Mouse (Mus musculus) CH12.LX (cell line): ENCODE results near the gene Pigu. TPM values are rescaled to one million over a fixed set of nuclear protein-coding genes. Genes with fewer than 3 reads are reported as not detected.

Experiments
- DNase-seq: peaks from one replicate; pipeline ENCODE4 v3.0.0-alpha.2; 2013; ENCODE audit errors: extremely low read depth
- H3K27ac ChIP-seq: 2 replicates; pipeline ENCODE4 v1.5.1; 2012; ENCODE audit warnings: low read depth, mild to moderate bottlenecking, control low read depth, moderate library complexity; ENCODE audit not compliant: insufficient read depth
- H3K27me3 ChIP-seq: replicated peaks from 2 replicates; pipeline ENCODE3; 2012; ENCODE audit warnings: inconsistent platforms
- H3K36me3 ChIP-seq, 2 experiments: replicated peaks in 1 of 2; 2 replicates each; pipeline versions ENCODE3 to v1.6.1; 2012; ENCODE audit warnings: inconsistent platforms in 1 of 2, low read length in 1 of 2, mild to moderate bottlenecking in 1 of 2, mixed read lengths in 1 of 2, moderate library complexity in 1 of 2; ENCODE audit not compliant: control insufficient read depth in 1 of 2, insufficient read depth in 1 of 2
- H3K4me1 ChIP-seq, 2 experiments: 2 replicates each; pipeline ENCODE4 v1.6.1; 2012; ENCODE audit warnings: inconsistent platforms in 1 of 2, moderate library complexity in 1 of 2; ENCODE audit not compliant: insufficient read depth in 2 of 2, control insufficient read depth in 1 of 2
- H3K4me2 ChIP-seq: 2 replicates; pipeline ENCODE4 v1.6.1; 2012; ENCODE audit warnings: low read depth, mild to moderate bottlenecking, control low read depth; ENCODE audit not compliant: poor library complexity, insufficient read depth, severe bottlenecking
- H3K4me3 ChIP-seq, 3 experiments: fragments of 150-350 bp in 1 of 3; sonication (generic) in 1 of 3; replicated peaks in 1 of 3; 2 replicates each; pipeline versions ENCODE3 to v1.5.1; 2011 to 2012; ENCODE audit warnings: low read depth in 2 of 3, low read length in 2 of 3, mild to moderate bottlenecking in 2 of 3, moderate library complexity in 2 of 3, control low read depth in 1 of 3, improper control_type of control experiment in 1 of 3, inconsistent platforms in 1 of 3, mixed read lengths in 1 of 3; ENCODE audit not compliant: poor library complexity in 1 of 3
- H3K79me2 ChIP-seq: replicated peaks from 2 replicates; pipeline ENCODE4 v1.6.1; 2012; ENCODE audit warnings: mild to moderate bottlenecking, moderate library complexity; ENCODE audit not compliant: control insufficient read depth, poor library complexity, insufficient read depth, severe bottlenecking; ENCODE audit errors: extremely low read depth
- H3K9ac ChIP-seq: 2 replicates; pipeline ENCODE4 v1.6.1; 2012; ENCODE audit warnings: low read depth, mild to moderate bottlenecking, control low read depth, moderate library complexity; ENCODE audit not compliant: insufficient read depth
- H3K9me3 ChIP-seq: replicated peaks from 2 replicates; pipeline ENCODE3; 2012; ENCODE audit warnings: low read length, inconsistent platforms, mixed read lengths
- E2F4 ChIP-seq: IDR thresholded peaks from 2 replicates; pipeline ENCODE4 v1.6.1; 2011; ENCODE audit warnings: low read depth, low read length, improper control_type of control experiment; ENCODE audit not compliant: insufficient replicate concordance
- ELF1 ChIP-seq: IDR thresholded peaks from 2 replicates; pipeline ENCODE4 v1.6.1; 2014; ENCODE audit warnings: low read depth, mild to moderate bottlenecking, inconsistent platforms, low read length, improper control_type of control experiment
- ETS1 ChIP-seq: conservative IDR thresholded peaks from 2 replicates; pipeline ENCODE4 v1.6.1; 2012; ENCODE audit warnings: low read depth, mild to moderate bottlenecking, inconsistent platforms, low read length, improper control_type of control experiment, moderate library complexity
- GABPA ChIP-seq: IDR thresholded peaks from 2 replicates; pipeline ENCODE4 v1.6.1; 2012; ENCODE audit warnings: low read depth, low read length, improper control_type of control experiment, inconsistent platforms; ENCODE audit not compliant: insufficient replicate concordance
- HCFC1 ChIP-seq: IDR thresholded peaks from 2 replicates; pipeline ENCODE4 v1.6.1; 2012; ENCODE audit warnings: low read depth, mild to moderate bottlenecking, inconsistent platforms, low read length, improper control_type of control experiment
- JUND ChIP-seq: conservative IDR thresholded peaks from 2 replicates; pipeline ENCODE4 v1.6.1; 2011; ENCODE audit warnings: low read depth, low read length, improper control_type of control experiment
- KAT2A ChIP-seq: IDR thresholded peaks from 2 replicates; pipeline ENCODE4 v1.6.1; 2012; ENCODE audit warnings: low read length, improper control_type of control experiment, inconsistent platforms; ENCODE audit not compliant: insufficient replicate concordance
- MAFK ChIP-seq: IDR thresholded peaks from 2 replicates; pipeline ENCODE4 v1.6.1; 2011; ENCODE audit warnings: low read length, improper control_type of control experiment; ENCODE audit not compliant: insufficient replicate concordance
- MAX ChIP-seq: IDR thresholded peaks from 2 replicates; pipeline ENCODE4 v1.6.1; 2011; ENCODE audit warnings: low read length, improper control_type of control experiment
- MEF2A ChIP-seq: IDR thresholded peaks from 2 replicates; pipeline ENCODE4 v1.6.1; 2014; ENCODE audit warnings: low read depth, mild to moderate bottlenecking, inconsistent platforms, low read length, improper control_type of control experiment, borderline replicate concordance
- MYC ChIP-seq: IDR thresholded peaks from 2 replicates; pipeline ENCODE4 v1.6.1; 2011; ENCODE audit warnings: low read depth, mild to moderate bottlenecking, improper control_type of control experiment, low read length
- NELFE ChIP-seq: IDR thresholded peaks from 2 replicates; pipeline ENCODE4 v1.6.1; 2011; ENCODE audit warnings: low read depth, low read length, improper control_type of control experiment
- NRF1 ChIP-seq: IDR thresholded peaks from 2 replicates; pipeline ENCODE4 v1.6.1; 2014; ENCODE audit warnings: low read depth, mild to moderate bottlenecking, inconsistent platforms, low read length, improper control_type of control experiment, moderate library complexity
- PAX5 ChIP-seq: IDR thresholded peaks from 2 replicates; pipeline ENCODE4 v1.6.1; 2012; ENCODE audit warnings: low read length, inconsistent platforms, mixed read lengths
- POLR2A ChIP-seq: IDR thresholded peaks from 2 replicates; pipeline ENCODE4 v1.6.1; 2011; ENCODE audit warnings: low read depth, mild to moderate bottlenecking, improper control_type of control experiment, low read length
- POLR2AphosphoS2 ChIP-seq: IDR thresholded peaks from 2 replicates; pipeline ENCODE4 v1.6.1; 2011; ENCODE audit warnings: low read depth, low read length, improper control_type of control experiment
- RAD21 ChIP-seq: IDR thresholded peaks from 2 replicates; pipeline ENCODE4 v1.6.1; 2011; ENCODE audit warnings: low read depth, mild to moderate bottlenecking, low read length, improper control_type of control experiment, moderate library complexity
- RCOR1 ChIP-seq: conservative IDR thresholded peaks from 2 replicates; pipeline ENCODE4 v1.6.1; 2012; ENCODE audit warnings: low read depth, mild to moderate bottlenecking, inconsistent platforms, low read length, improper control_type of control experiment
- USF2 ChIP-seq: conservative IDR thresholded peaks from 2 replicates; pipeline ENCODE4 v1.6.1; 2011; ENCODE audit warnings: low read depth, low read length, improper control_type of control experiment
- ZC3H11A ChIP-seq: IDR thresholded peaks from 2 replicates; pipeline ENCODE4 v1.6.1; 2012; ENCODE audit warnings: low read depth, mild to moderate bottlenecking, inconsistent platforms, low read length, improper control_type of control experiment
- ZMIZ1 ChIP-seq: IDR thresholded peaks from 2 replicates; pipeline ENCODE4 v1.6.1; 2012; ENCODE audit warnings: low read depth, mild to moderate bottlenecking, inconsistent platforms, low read length, improper control_type of control experiment
- dilution Hi-C: fragments of 300-500 bp; cut with MboI; formaldehyde crosslinking; loops from 2 replicates; pipeline ENCODE4 v1.14.3; 2020; ENCODE audit warnings: low sequenced_read_pairs; ENCODE audit not compliant: extremely low pct_unique_long_range_greater_than_20kb, extremely low pct_ligation_motif_present
- in situ Hi-C: fragments of 300-500 bp; cut with MboI; formaldehyde crosslinking; loops from 3 replicates; pipeline ENCODE4 v1.14.3; 2019; ENCODE audit warnings: low sequenced_read_pairs, low pct_ligation_motif_present, low pct_unique_long_range_greater_than_20kb, mixed read lengths
- polyA plus RNA-seq: library from polyadenylated mRNA; unstranded; fragments of >175 nt; gene quantifications from 2 replicates; pipeline ENCODE4 v1.2.1, GENCODE M21; 2012; ENCODE audit warnings: low read depth; ENCODE audit not compliant: insufficient read length
- total RNA-seq, 2 experiments: library from RNA; depleted of rRNA; stranded (reverse); fragments of 300-350 nt in 1 of 2; fragments of >200 nt in 1 of 2; gene quantifications; 2 replicates each; pipeline ENCODE4 v1.2.3; 2012 to 2014

The Pigu gene
- total and polyA plus RNA-seq, 3 experiments = 29.0 to 57.3 (median 39.1) TPM

DNA sequence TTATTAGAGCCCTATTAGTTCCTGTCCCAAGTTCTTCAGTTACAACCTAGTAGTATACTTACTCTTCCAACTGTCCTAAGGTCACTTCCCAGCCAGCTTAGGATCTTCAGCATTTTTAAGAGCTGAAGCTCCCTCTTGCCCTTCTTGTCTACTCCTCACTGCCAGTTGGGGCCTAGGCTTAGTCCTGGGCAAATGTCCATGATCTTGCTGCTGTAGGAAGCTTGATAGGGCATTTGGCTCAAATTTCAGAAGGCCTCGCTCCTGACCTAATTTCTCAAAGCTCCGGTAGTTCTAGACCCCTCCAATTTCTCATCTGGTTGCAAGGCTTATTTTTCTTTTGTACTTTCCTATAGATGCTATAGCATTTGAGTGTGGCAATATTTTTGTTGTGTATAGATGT, 31.3 kb upstream of the Pigu start:
- Histone ChIP-seq H3K4me2 (no peak overlapping the region), H3K9me3 (no peaks in the 10 kb centered on the region)
- TF ChIP-seq RAD21 (no peak), ZC3H11A (no peak), NELFE (no peak), ELF1 (no peak), NRF1 (no peak), E2F4 (no peak), ETS1 (no peak), MYC (no peak), USF2 (no peak), MEF2A (no peak)
- TF ChIP-seq, all 38 proteins: peak for 0
- no peak overlapping the region for H3K27ac ChIP-seq
- no peak overlapping the region for H3K9ac ChIP-seq
- dilution Hi-C loops = no loop called here
- in situ Hi-C loops = loop anchor here (5.0 to 25.0 kb wide), 2 partner anchors 151 to 301 kb away; partner anchors contain the start of gene Dynlrb1
- no peak overlapping the region for H3K4me3 ChIP-seq
- no peaks in the 10 kb centered on the region for H3K79me2 ChIP-seq
- H3K27me3 ChIP-seq = no peaks in the 10 kb centered on the region
- DNase-seq = no peak
- H3K4me1 ChIP-seq = no peaks in the 10 kb centered on the region; a peak in 1 of 4 replicates
- peaks cover 14 to 59% of the 10 kb centered on the region in 2 experiments for H3K36me3 ChIP-seq

GRCm38 (mm10) chr2:155387052-155387451, 29.8 kb upstream of the Pigu start:
- H3K4me3 ChIP-seq = no peak overlapping the region
- TF ChIP-seq GABPA (no peak), NELFE (no peak), ELF1 (no peak), JUND (no peak), HCFC1 (no peak), ZMIZ1 (no peak), KAT2A (no peak), ZC3H11A (no peak), PAX5 (no peak), MAX (no peak), MYC (no peak), MAFK (no peak), POLR2A (no peak), POLR2AphosphoS2 (no peak), RCOR1 (no peak)
- dilution Hi-C loops = no loop called here

More at GRCm38 (mm10) chr2:155387052-155387451, 29.8 kb upstream of the Pigu start:
- Histone ChIP-seq H3K79me2 (no peaks in the 10 kb centered on the region), H3K4me2 (no peak overlapping the region), H3K27me3 (no peaks in the 10 kb centered on the region), H3K4me1 (peaks cover 0 to 11% of the 10 kb centered on the region in 2 experiments; a peak in 3 of 4 replicates), H3K27ac (no peak overlapping the region), H3K9ac (no peak overlapping the region), H3K9me3 (no peaks in the 10 kb centered on the region), H3K36me3 (peaks cover 14 to 52% of the 10 kb centered on the region in 2 experiments)
- in situ Hi-C loops = loop anchor here (5.0 to 25.0 kb wide), 2 partner anchors 150 to 300 kb away; partner anchors contain the start of gene Dynlrb1
- DNase-seq = no peak
